Mouse (Mus musculus) C2C12 (cell line): Measurements from ENCODE around the gene Atg9b. TPM values are rescaled to one million over a fixed set of nuclear protein-coding genes. Genes with fewer than 3 reads are reported as not detected.

Experiments
- H3K27me3 ChIP-seq: one replicate; pipeline ENCODE4 v1.6.1; 2011; ENCODE audit not compliant: control insufficient read depth, insufficient read depth, insufficient read length
- H3K36me3 ChIP-seq: one replicate; pipeline ENCODE4 v1.6.1; 2011; ENCODE audit not compliant: control insufficient read depth, insufficient read depth
- H3K4me3 ChIP-seq: one replicate; pipeline ENCODE4 v1.5.1; 2011; ENCODE audit warnings: mild to moderate bottlenecking, control low read depth; ENCODE audit not compliant: poor library complexity, insufficient read depth, severe bottlenecking
- H3K79me2 ChIP-seq: one replicate; pipeline ENCODE4 v1.6.1; 2011; ENCODE audit not compliant: control insufficient read depth, insufficient read depth
- H3K79me3 ChIP-seq: one replicate; pipeline ENCODE4 v1.6.1; 2011; ENCODE audit warnings: low read depth, control low read depth
- H3ac ChIP-seq: one replicate; pipeline ENCODE3; 2011; ENCODE audit warnings: low read depth; ENCODE audit not compliant: control insufficient read depth, insufficient read length
- CEBPB ChIP-seq: IDR thresholded peaks from one replicate; pipeline ENCODE4 v1.6.1; 2011; ENCODE audit warnings: low read depth, mild to moderate bottlenecking, control low read depth, moderate library complexity
- CTCF ChIP-seq: IDR thresholded peaks from one replicate; pipeline ENCODE4 v1.5.1; 2011; ENCODE audit not compliant: control insufficient read depth, insufficient read depth, insufficient read length
- FOSL1 ChIP-seq: IDR thresholded peaks from one replicate; pipeline ENCODE4 v1.8.0; 2011; ENCODE audit warnings: mild to moderate bottlenecking, low read length; ENCODE audit not compliant: poor library complexity, insufficient read depth, severe bottlenecking
- MAX ChIP-seq: IDR thresholded peaks from one replicate; pipeline ENCODE4 v1.6.1; 2011; ENCODE audit warnings: mild to moderate bottlenecking, control low read depth
- MYOD1 ChIP-seq: IDR thresholded peaks from one replicate; pipeline ENCODE4 v1.6.1; 2011; ENCODE audit warnings: low read depth; ENCODE audit not compliant: control insufficient read depth, insufficient read length
- MYOG ChIP-seq: IDR thresholded peaks from one replicate; pipeline ENCODE4 v1.6.1; 2011; ENCODE audit not compliant: control insufficient read depth, insufficient read length; ENCODE audit errors: extremely low read depth
- USF1 ChIP-seq: IDR thresholded peaks from one replicate; pipeline ENCODE4 v1.6.1; 2011; ENCODE audit warnings: low read depth, mild to moderate bottlenecking, control low read depth, moderate library complexity
- polyA plus RNA-seq: library from polyadenylated mRNA; unstranded; fragments of >200 nt; fragmentation: generic; extraction: Trizol; gene quantifications from one replicate; pipeline ENCODE4 v1.2.1, GENCODE M21; 2012; ENCODE audit warnings: missing spikeins

Atg9b gene
- polyA plus RNA-seq, 1 experiment = 0.48 TPM

DNA sequence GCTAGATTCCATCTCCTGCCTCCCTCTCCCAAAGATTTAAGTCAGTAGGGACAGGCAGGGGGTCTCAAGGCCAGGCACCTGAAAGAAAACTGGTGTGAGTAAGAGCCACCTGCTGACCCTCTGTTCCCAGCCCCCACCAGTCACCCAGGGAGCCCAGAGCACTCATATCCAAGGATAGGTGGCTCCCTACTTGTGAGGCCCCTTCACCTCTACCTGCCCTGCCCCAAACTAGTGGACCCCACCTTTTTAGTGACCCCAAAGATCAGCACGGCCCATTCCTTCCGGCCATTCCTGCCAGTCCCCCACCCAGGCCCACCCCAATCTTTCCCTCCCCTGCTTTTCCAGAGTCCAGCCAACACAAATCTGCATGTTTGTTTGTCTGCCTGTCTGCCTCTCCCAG, 28.5 kb downstream of the Atg9b start:
- Histone ChIP-seq H3K36me3 (no peaks in the 10 kb centered on the region), H3K27me3 (peaks cover 20% of the 10 kb centered on the region)

GRCm38 (mm10) chr5:24360792-24361454, 31.0 kb downstream of the Atg9b start:
- Histone ChIP-seq H3ac (no peak overlapping the region), H3K79me2 (no peaks in the 10 kb centered on the region), H3K36me3 (no peaks in the 10 kb centered on the region), H3K27me3 (peaks cover 5% of the 10 kb centered on the region), H3K79me3 (no peaks in the 10 kb centered on the region), H3K4me3 (no peak overlapping the region)
- TF ChIP-seq MYOG (no peak), CTCF (peak; percentile 90)

More for the DNA sequence above, 28.5 kb downstream of the Atg9b start:
- Histone ChIP-seq H3K79me2 (no peaks in the 10 kb centered on the region), H3K4me3 (no peak overlapping the region), H3ac (no peak overlapping the region), H3K79me3 (no peaks in the 10 kb centered on the region)
- no peak for TF ChIP-seq FOSL1
- TF ChIP-seq MYOG = no peak
- TF ChIP-seq USF1 = no peak
- no peak for TF ChIP-seq MAX
- no peak for TF ChIP-seq CTCF
- TF ChIP-seq MYOD1 = no peak
- no peak for TF ChIP-seq CEBPB

- H3K27me3 ChIP-seq = peaks cover 3% of the 10 kb centered on the region
- H3K36me3 ChIP-seq = no peaks in the 10 kb centered on the region
- H3ac ChIP-seq = no peak overlapping the region
- TF ChIP-seq MAX = peak; percentile 25
- TF ChIP-seq USF1 = no peak
- no peaks in the 10 kb centered on the region for H3K79me2 ChIP-seq
- H3K79me3 ChIP-seq = no peaks in the 10 kb centered on the region
- H3K4me3 ChIP-seq = no peak overlapping the region
Observed at GRCm38 (mm10) chr5:24357461-24357860, 34.5 kb downstream of the Atg9b start.

DNA sequence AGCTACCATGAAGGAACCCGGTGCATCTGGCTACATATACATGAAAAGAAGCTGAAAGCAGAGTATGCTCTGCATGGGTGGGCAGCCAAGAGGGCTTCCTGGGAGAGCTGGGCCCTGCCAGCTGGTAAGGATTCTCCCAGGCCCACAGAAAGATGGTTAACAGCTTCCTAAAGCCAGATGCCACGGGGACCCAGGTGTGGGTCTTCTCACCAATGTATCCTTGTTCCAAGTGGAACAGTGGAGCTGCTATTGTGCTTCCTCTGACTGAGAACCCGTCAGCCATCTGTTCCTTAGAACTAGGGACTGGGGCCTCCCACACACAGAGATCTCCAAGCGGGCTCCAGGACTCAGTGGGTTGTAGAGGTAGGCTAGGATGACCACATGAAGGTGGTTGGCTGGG, 35.2 kb downstream of the Atg9b start:
- H3K36me3 ChIP-seq = no peaks in the 10 kb centered on the region
- H3K79me3 ChIP-seq = no peaks in the 10 kb centered on the region
- no peaks in the 10 kb centered on the region for H3K79me2 ChIP-seq
- H3ac ChIP-seq = no peak overlapping the region
- H3K4me3 ChIP-seq = no peak overlapping the region
- TF ChIP-seq CEBPB (no peak), MAX (no peak), CTCF (no peak), MYOD1 (no peak), USF1 (no peak), MYOG (no peak), FOSL1 (no peak)
- H3K27me3 ChIP-seq = peaks cover 3% of the 10 kb centered on the region

- Histone ChIP-seq H3K79me2 (no peaks in the 10 kb centered on the region), H3K27me3 (peaks cover 3% of the 10 kb centered on the region), H3K4me3 (no peak overlapping the region), H3K36me3 (no peaks in the 10 kb centered on the region), H3K79me3 (no peaks in the 10 kb centered on the region), H3ac (no peak overlapping the region)
- no peak for TF ChIP-seq FOSL1
- TF ChIP-seq MYOD1 = no peak
- no peak for TF ChIP-seq CEBPB
Observed at GRCm38 (mm10) chr5:24353327-24353726, 38.6 kb downstream of the Atg9b start.

DNA sequence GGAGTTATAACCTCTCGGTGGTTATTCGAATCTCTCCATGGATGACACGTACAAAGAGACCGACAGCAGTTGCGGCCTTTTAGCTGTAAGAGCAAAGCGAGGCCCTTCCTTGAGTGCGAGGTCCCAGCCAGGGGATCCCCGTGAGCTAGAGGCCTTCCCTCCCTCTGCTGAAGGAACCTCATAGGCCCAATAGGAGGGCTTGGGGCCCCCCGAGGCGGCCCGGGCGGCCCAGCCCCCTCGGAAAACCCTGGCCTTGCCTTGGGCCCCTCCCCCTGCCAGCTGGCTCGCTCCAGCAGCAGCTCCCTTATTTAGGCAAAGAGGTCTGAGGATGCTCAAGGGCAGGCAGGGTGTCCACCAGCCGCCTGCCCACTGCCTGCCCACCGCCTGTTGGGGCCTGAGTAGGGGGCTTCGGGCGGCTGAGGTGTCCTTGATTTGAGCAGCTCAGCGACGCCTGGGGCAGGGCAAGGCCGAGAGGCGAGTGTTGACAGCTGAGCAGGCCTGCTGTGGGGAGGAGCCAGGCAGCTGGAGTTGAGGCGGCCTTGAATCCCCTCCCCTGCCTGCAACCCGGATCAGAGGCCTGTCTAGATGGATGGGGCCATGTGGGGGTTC, 39.6 kb downstream of the Atg9b start:
- no peaks in the 10 kb centered on the region for H3K79me3 ChIP-seq
- TF ChIP-seq CTCF = no peak
- TF ChIP-seq MYOD1 = no peak
- TF ChIP-seq CEBPB = no peak
- TF ChIP-seq MAX = no peak
- TF ChIP-seq MYOG = no peak
- TF ChIP-seq USF1 = no peak
- no peak for TF ChIP-seq FOSL1
- no peak overlapping the region for H3ac ChIP-seq
- peaks cover 3% of the 10 kb centered on the region for H3K27me3 ChIP-seq
- no peaks in the 10 kb centered on the region for H3K36me3 ChIP-seq
- H3K4me3 ChIP-seq = peak overlapping the region; percentile 25
- H3K79me2 ChIP-seq = no peaks in the 10 kb centered on the region
